Mouse (Mus musculus) bone marrow macrophage, adult 2 months (primary cell): ENCODE results near the gene Kdm1b.

ENCODE experiments used
- CTCF ChIP-seq: IDR thresholded peaks from 2 replicates; pipeline ENCODE4 v1.5.1; 2012; ENCODE audit warnings: low read depth, mild to moderate bottlenecking, low read length, moderate library complexity
- POLR2A ChIP-seq: IDR thresholded peaks from 2 replicates; pipeline ENCODE4 v1.6.1; 2012; ENCODE audit warnings: mild to moderate bottlenecking, low read depth, low read length, borderline replicate concordance

GRCm38 (mm10) chr13:47111185-47111584 lies 67.9 kb downstream of the Kdm1b start:
- TF ChIP-seq POLR2A: no peak
- no peak for TF ChIP-seq CTCF
